Mouse (Mus musculus) embryo, embryonic 10.5 days (tissue): ENCODE results near the gene Gm37240.
"Not testable (repeated sequence)": the region's sequence is repeated elsewhere in the genome, so short reads cannot be mapped to it uniquely, and the experiment has no call there.

Experiments used
- DNase-seq: peaks from one replicate; pipeline ENCODE4 v3.0.0-alpha.2; 2015; ENCODE audit warnings: low spot score

The Gm37240 gene

DNA sequence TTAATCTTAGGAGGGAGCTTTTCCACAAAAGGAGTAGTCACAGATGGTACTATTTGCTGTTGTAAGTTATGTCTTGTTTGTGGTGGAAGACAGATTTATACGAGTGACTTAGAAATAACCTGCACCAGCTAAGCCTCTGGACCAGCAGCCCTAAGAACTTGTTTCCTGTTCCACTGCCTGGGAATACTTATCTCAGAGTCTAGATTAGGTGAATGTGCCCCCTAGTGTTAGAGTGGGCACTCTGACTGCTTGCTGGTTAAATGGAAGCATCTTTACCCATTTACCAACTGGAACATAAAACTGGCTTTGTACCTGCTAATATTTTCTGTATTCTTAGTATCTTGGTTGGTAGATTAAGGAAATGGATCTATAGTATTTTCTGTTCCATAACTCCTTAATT lies 997.7 kb downstream of the Gm37240 start:
- DNase-seq, result peak; percentile 51

DNA sequence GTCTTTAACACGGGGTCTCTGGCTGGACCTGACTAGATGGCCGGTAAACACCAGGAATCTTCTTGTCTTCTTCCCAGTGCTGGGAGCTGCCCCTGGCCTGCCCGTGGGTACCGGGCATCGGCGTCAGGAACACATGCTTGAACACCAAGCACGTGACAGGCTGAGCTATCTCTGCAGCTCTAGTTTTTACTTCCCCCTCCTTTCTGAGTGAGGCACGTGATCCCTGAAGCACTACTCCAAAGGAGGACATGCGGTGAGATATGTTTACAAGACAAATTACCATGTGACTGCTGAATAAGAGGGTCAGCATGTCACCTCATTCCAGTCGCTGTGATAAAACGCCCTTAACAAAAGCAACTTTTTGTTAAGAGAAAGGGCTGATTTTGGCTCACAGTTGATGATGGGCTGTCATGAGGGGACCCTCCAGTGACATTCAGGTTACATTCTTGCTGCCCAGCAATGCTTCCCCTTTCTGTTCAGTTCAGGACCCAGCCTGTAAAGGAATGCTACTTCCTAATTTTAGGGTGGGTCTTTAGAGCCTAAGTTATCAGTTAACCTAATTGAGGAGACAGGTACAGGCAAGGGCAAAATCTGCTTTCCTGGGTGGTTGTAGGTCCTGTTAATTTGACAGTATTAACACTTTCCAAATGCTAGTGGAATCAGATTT lies 1003.4 kb downstream of the Gm37240 start:
- peak; percentile 33 for DNase-seq

DNA sequence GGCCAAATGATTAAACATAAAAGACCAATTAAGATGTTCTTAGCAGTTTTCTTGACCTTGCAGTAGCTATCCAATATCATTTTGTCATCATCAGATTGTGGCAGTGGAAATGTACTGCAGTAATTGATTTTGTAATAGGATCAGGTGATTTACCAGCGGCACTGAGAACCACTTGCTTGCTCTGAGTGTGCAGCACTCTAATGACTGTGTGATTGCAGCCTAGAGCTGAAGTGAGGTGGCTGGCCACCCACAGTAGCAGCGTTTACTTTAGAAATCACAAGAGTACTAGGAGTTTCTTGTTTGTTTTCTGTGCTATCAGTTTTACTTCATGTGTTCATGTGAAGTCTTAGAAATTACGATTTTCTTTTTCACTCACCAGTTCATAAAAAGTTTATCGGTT lies 1011.1 kb downstream of the Gm37240 start:
- no peak for DNase-seq

DNA sequence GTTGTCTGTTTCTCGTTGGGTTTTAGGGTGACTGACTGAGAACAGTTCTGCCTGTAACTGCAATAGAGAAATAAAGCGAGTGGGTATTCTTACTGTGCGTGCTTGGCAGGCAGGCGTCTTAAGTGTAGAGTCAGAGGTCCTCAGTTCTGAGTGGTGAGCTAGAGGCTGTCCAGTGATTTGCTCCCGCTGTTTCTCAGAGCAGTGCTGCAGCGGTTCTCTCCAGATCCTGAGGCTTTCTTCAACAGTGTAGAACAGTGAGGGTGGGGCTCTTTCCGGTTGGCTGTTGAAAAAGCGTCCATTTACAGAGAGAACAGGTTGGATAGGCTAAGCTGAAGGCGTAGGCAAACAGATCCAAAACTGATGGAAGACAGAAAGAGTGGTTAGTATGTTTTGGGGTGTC lies 1012.0 kb downstream of the Gm37240 start:
- DNase-seq, result no peak

DNA sequence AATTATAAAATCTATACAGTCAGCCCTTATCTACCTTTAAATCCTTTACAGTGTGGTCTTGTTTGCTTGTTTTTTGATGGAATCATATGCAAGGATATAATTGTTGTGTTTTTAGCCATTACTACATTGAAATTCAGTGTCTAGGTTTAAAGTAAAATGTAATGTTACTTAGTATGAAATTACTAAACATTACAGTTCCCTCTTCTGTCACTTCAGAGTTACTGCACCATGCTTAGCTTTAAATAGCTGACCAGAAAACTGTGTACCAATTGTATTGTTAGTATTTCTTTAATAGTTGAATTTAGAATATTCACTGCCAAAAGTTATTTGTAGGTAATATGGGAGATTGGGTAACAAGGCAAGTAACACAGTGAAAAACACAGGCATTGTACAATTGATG lies 1017.2 kb downstream of the Gm37240 start:
- no peak for DNase-seq

DNA sequence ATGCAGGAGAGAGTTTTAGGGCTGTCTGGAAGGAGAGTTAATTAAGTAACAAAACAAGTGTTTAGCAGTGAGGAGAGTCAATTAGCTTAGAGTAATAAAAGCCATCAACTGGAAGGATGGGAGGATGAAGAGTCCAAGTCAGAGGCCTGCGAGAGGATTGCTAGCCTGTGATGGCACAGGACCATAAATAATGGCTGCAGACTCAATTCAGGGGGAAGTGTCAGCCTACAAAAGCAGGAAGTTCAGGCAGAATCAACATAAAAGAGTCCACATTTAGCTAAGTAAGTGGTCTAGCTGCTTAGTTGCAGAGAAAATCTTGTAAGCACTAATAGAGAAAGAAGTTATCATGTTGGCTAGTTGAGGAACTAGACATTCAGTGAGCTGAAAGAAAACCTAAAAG lies 1019.3 kb downstream of the Gm37240 start:
- DNase-seq, result no peak

DNA sequence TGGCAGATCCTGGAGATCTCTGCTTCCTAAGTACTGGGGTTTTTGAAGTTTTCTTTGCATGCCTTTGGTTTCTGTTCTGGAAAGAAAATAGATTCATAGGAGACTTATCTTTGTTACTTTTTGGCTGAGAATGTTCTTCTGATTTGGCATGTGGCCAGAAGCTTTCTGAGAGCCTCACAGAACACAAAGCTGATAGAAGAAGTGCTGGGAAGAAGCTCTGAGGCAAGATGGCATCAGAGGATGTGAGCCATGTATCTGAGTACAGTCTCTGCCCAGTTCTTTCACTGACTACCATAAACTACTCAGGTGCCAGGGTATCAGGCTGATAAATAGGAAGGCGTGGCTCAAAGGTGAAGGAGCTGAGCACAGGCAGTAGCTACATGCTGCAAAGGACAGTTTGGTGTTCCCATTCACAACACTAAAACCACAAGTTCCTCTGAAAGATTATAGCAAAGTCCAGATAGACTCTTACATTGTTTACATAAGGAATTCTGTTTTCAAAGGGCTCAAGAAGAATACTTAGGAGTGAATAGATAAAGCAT lies 1019.8 kb downstream of the Gm37240 start:
- DNase-seq, result no peak

DNA sequence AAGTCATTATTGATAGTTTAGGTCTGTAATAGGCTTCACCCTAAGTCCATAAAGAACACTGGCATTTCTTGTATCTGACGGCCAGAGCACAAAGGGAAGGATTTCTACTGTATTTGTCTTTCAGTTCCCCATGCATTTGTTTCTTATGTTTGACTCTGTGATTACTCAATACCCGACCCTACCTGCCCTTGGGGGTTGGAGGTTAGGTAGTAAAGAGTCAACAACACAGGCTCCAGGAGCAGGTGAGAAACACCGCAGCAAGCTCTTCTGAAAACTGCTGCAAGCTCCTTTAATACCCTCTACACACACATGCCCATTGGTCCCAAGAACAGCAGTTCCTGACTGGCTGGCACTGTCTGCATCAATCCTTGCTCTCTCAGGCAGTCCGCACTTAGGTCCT lies 1020.5 kb downstream of the Gm37240 start:
- DNase-seq, result no peak

DNA sequence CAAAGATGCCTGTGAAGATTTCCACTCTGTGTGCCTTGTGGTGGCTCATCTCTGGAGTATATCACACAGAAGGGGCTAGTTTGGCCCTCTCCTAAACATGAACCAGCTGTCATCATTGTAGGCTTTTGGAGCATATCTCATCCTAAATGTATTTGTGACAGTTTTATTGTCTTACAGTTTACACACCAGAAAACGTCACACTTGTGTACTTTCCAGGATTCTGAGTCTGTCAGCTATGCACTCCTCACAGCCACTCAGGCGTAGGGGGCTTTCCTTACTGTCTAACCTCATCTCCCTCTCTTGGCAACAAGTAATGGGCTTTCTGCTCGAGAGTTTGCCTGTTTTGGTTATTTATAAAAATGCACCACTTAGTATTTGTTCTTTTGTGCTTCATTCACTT lies 1021.6 kb downstream of the Gm37240 start:
- no peak for DNase-seq

DNA sequence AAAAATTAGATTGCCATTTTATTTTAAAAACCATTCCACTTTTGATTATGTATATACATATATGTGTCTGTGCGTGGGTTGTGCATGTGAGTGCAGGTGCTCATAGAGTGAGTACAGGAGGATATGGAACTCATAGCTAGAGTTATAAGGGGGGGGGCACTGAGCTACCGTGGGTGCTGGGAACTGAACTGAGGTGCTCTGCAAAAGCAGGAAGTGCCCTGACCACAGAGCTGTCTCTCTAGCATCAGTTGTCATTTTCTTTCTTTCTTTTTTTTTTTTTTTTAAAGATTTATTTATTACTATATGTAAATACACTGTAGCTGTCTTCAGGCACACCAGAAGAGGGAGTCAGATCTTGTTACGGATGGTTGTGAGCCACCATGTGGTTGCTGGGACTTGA lies 1025.5 kb downstream of the Gm37240 start:
- DNase-seq, result not testable (repeated sequence)

DNA sequence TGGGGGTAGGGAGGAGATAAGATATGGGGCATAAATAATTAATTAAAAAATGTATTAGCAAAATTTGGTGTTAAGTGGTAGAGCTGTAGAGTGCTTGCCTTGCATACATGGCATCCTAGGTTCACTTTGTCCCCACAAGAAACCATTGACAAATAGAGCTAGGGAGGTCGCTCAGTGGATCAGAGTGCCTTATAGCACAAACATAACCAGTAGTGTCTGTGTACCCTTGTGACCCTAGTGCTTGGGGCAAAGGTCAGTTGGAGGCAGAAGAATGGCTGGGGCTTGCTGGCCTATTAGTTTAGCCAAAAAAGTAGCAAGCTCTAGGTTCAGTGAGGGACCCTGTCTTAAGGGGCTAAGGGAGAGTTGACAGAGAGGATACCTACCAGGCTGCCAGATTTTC lies 1026.6 kb downstream of the Gm37240 start:
- DNase-seq, result no peak

DNA sequence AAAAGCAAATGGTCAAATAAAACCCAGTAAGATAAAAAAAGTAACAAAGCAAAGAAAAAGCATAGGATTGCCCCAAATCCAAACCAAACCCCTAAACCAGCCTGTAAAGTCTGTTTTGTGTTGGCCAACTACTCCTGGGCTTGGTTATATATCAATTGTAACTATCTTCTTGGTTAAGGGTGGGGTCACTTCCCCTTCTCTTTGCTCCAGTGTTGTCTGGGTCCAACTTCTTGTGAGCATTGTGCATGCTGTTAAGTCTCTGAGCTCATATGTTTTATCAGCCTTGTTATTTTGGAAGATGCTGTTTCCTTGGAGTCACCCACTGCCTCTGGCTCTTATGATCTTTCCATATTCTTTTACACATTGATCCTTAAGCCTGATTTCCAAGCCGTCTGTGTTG lies 1032.9 kb downstream of the Gm37240 start:
- no peak for DNase-seq

DNA sequence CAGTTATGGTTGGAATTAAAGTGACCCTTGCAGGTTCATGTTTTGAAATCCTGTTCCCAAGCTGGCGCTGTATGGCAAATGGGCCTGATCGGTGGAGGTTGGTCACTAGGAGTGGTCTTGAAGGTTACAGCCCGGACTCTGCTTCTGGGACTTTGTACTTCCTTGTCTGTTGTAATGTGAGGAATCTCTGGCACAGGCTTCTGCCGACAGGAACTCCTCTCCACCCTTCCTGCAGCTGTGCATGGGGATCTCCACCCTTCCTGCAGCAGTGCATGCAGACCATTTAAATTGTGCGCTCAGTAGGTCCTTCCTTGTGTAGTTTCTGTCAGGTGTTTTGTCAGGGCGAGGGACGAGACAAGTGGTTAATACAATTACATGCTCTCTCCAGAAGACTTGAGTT lies 1034.4 kb downstream of the Gm37240 start:
- DNase-seq, result no peak

DNA sequence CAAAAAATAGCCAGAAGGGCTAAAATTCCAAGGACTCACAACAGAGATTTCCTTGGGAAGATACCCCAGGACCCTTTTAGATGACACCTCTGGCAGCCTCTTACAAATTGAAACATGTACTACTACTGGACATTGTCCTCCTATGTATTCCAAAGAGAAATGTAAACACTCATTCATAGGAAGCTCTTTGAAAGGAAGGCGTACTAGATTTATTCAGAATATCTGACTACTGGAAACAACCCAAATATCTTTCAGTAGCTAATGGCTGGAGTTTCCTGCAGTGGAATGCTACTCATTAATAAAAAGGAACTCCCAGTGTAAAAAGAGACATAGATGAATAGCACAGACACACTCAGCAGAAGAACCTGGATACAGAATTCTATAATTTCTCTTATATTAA lies 1035.5 kb downstream of the Gm37240 start:
- DNase-seq, result no peak

DNA sequence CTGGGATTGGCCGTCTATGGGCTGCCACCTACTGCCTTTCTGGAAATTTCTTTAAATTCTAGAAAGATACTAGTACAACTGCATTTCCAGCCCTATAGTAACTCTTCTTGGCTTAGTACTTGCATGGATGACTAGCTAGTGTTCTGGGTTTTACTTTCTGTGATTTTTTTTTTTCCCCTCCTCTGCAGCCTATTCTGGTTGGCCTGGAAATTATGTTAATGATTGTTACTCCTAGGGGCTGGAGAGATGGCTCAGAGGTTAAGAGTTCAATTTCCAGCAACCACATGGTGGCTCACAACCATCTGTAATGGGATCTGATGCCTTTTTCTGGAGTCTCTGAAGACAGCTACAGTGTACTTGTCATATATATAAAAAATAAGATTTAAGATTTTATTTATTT lies 1036.9 kb downstream of the Gm37240 start:
- no peak for DNase-seq

DNA sequence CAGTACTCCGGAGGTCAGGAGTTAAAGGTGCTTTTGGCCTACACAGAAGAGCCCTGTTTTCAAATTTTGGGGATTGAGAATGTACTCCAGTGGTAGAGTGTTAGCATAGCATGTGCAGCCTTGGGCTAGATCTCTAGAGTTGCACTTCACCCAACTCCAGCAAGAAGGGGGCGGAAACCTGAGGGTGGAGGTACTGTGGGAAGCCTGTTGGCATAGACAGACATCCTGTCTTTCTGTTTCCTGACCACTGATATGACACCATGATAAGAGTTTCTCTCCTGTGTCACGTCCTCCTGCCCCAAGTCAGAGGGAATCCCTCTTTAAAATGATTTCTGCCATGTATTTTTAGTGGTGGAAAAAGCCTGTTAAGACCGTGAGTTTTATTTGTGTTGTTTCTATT lies 1038.5 kb downstream of the Gm37240 start:
- no peak for DNase-seq

DNA sequence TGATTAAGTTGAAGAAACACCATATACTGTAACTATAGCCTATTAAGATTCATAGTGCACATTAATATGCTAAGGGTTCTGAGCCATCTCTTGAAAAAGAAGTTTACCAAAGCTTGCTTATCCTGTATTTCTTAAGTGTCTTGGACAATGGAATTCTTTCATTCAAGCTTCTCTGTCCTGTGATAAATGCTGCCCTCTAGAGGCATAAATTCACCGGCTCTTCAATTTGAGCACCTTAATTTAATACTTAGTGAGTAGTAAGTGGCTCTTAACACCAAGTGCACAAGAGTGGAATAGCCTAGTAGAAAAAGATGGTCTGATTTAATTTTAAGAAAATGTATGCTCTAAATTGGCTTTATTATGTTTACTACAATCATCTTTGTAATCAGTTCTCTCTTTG lies 1043.7 kb downstream of the Gm37240 start:
- DNase-seq, result peak; percentile 82

DNA sequence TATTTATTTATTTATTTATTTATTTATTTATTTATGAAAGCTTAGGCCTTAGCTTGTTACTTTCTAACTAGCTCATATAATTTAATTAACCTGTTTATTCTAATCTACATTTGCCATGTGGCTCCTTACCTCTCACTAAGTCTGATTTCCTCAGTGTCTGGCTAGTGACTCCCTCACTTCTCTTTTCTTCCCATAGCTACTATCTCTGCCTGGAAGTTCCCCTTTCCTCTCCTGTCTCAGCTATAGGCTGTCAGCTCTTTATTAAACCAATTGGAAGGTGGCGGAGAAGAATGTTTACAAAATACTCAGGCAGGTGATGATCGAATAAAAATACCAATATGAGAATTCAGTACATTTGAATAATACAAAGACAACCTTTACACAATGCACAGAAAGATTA lies 1044.5 kb downstream of the Gm37240 start:
- no peak for DNase-seq

DNA sequence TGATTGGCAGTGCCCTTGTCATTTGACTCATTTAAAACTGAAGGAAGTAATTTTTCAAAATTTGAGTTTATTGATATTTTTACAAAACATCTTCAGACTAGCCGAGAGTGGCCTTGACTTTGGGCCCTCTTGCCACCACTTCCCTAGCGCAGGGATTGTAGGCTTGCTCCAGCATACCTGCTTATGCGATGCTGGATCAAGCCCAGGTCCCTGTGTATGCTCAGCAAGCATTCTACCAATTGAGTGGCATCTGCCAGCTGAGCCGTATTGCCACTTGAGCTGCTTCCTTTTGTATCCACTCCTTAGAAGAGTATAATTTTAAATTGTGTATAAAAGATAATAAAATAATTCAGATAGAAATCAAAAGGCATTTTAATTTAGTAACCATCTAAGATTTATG lies 1046.0 kb downstream of the Gm37240 start:
- DNase-seq, result no peak

DNA sequence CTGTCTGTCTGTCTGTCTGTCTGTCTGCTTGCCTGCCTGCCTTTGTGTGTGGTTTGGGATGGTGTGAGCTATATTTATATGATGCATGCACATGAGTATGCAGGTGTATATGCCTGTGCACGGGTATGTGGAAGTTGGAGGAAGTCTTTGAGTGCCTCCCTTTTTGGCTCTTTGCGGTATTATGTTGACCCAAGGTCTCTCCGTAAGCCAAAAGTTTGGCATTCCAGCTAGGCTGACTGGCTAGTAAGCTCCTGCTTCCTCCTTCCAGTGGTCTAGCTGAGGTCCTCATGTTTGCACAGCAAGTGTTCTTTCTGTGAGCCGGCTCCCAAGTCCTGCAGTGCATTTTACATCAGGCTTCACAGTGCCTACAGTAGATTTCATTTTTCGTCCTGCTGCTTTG lies 1047.8 kb downstream of the Gm37240 start:
- no peak for DNase-seq

DNA sequence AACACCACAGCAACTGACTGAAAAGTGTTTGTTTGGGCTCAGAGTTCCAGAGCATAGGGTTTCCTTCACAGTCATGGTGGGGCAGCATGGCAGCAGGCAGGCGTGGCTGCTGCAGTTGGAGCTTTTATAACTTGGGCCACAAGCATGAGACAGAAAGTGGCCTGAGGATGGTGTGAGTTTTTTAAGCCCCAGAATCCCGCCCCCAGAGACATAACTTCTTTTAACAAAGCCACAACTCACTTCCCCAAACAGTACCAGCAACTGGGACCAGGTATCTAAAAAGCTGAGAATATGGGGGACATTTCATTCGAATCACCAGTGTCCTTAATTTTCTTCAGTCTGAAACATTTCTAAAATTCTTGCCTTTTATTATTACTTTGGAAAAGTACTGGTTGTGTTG lies 1049.3 kb downstream of the Gm37240 start:
- DNase-seq, result no peak

DNA sequence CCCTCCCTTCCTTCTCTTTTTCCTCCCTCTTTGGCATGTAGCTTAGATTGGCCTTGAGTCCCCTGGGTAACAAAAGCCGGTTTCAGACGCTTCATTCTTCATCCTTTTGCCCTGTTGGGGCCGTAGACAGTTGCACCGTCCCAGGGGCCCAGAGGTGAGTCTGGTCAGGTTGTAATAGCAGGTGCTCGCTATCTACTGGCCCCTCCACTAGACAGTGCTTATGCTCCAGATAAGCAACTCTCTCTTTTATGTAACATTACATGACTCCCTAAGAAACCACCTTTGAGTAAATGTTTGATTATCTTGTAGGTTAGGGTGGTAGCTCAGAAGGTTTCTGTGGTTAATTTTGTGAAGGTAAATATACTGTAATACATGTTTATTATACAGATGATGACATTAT lies 1051.3 kb downstream of the Gm37240 start:
- no peak for DNase-seq

DNA sequence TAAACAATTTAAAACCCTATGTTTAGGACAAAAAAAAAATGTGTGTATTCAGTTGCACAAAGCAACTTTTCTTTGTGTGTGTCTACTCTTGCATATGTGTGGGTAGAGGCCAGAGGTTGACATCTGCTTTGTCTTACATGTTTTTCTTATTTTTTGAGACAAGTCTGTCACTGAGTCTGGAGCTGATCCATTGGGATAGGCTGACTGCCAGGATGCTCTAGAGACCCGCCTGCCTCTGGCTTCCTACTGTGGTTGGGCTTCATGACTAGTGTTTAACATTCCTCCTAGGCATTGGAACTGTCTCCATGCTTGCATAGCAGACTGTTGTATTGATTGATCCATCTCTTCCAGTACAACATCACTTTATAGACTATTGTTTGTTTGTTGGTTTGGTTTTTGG lies 1058.0 kb downstream of the Gm37240 start:
- no peak for DNase-seq

DNA sequence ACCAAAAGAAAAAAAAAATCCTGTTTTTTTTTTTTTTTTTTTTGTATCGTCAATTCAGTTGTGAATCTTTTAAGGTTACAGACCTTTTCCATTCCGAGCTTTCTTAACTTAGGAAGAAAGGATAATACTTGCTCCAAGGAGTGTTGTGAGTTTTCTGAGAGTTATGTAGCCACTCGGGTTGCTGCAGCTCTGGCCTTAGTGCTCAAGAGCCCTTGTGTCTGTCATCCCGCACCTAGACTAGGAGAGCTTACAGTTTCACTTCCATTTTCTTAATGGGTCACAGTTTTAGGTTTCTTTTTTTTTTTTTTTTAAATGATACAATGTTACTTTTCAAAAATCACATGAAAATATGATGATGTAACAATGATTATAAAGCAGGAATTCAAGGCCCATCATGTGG lies 1059.7 kb downstream of the Gm37240 start:
- no peak for DNase-seq

DNA sequence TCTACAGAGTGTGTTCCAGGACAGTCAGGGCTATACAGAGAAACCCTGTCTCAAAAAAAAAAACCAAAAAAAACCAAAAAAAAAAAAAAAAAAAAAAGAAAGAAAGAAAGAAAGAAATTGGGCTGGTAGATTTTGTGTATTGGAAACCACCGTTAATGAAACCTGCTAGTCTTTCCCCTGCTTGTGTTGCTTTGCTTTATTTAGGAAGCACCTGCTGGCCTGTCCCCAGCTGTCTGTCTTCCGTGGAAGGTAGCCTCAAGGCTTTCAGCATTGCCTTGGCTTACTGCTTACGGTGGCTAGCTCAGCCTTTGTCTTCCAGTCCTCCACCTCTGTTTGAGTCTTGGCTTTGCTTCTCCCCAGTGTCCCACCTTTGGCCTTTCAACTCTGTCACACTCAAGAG lies 1060.4 kb downstream of the Gm37240 start:
- DNase-seq, result no peak
